Mouse (Mus musculus) T-helper 2 cell (primary cell): Measurements from ENCODE around the gene Hypk.
"Not testable (repeated sequence)": the region's sequence is repeated elsewhere in the genome, so short reads cannot be mapped to it uniquely, and the experiment has no call there.

Experiments used
- in situ Hi-C: fragments of 300-600 bp; cut with MboI, MseI; formaldehyde crosslinking; loops from one replicate; pipeline ENCODE4 v1.15.1; 2025; ENCODE audit warnings: high pct_unique_total_duplicates

Hypk gene

GRCm38 (mm10) chr2:121448136-121448535, 5.0 kb upstream of the Hypk start:
- in situ Hi-C loops, result no loop called here

- in situ Hi-C loops, result no loop called here
Observed at GRCm38 (mm10) chr2:121448739-121449535, 4.2 kb upstream of the Hypk start, which contains the start of gene Serf2. Gene Serf2, plus strand, starts transcription at chr2:121449195.

GRCm38 (mm10) chr2:121449545-121450011, 3.5 kb upstream of the Hypk start:
- in situ Hi-C loops, result no loop called here

GRCm38 (mm10) chr2:121450093-121450492, 3.0 kb upstream of the Hypk start:
- in situ Hi-C loops, result no loop called here

GRCm38 (mm10) chr2:121452361-121452760, 729 bp upstream of the Hypk start:
- in situ Hi-C loops, result no loop called here

- in situ Hi-C loops, result no loop called here
Observed at GRCm38 (mm10) chr2:121453917-121454316, 827 bp downstream of the Hypk start.

- in situ Hi-C loops, result no loop called here
Observed at GRCm38 (mm10) chr2:121455534-121455933, 2.4 kb downstream of the Hypk start.

GRCm38 (mm10) chr2:121456692-121457642, 3.9 kb downstream of the Hypk start, which contains the start of gene Serinc4:
Gene Serinc4, minus strand, starts transcription at chr2:121456781.
- in situ Hi-C loops, result no loop called here

GRCm38 (mm10) chr2:121460071-121460470, 7.0 kb downstream of the Hypk start:
- in situ Hi-C loops, result no loop called here

GRCm38 (mm10) chr2:121468982-121469381, 15.9 kb downstream of the Hypk start:
- in situ Hi-C loops, result not testable (repeated sequence)

GRCm38 (mm10) chr2:121472783-121473182, 19.7 kb downstream of the Hypk start:
- in situ Hi-C loops, result loop anchor here (5.0 kb wide), 1 partner anchor 35 kb away; the partner anchor contains the start of genes Mfap1a and Wdr76

GRCm38 (mm10) chr2:121473301-121474179, 20.4 kb downstream of the Hypk start, which contains the start of gene Mfap1b:
Gene Mfap1b, minus strand, starts transcription at chr2:121474067.
- in situ Hi-C loops, result loop anchor here (5.0 kb wide), 1 partner anchor 34 kb away; the partner anchor contains the start of genes Mfap1a and Wdr76

- in situ Hi-C loops, result loop anchor here (5.0 kb wide), 1 partner anchor 33 kb away; the partner anchor contains the start of genes Mfap1a and Wdr76
Observed at GRCm38 (mm10) chr2:121474180-121474535, 21.1 kb downstream of the Hypk start.

- in situ Hi-C loops, result not testable (repeated sequence)
Observed at GRCm38 (mm10) chr2:121475306-121475705, 22.2 kb downstream of the Hypk start.

- in situ Hi-C loops, result no loop called here
Observed at GRCm38 (mm10) chr2:121477491-121478266, 24.6 kb downstream of the Hypk start.

GRCm38 (mm10) chr2:121480498-121480897, 27.4 kb downstream of the Hypk start:
- in situ Hi-C loops, result no loop called here

- in situ Hi-C loops, result not testable (repeated sequence)
Observed at GRCm38 (mm10) chr2:121480916-121481315, 27.8 kb downstream of the Hypk start.

GRCm38 (mm10) chr2:121483576-121483975, 30.5 kb downstream of the Hypk start:
- in situ Hi-C loops, result no loop called here

GRCm38 (mm10) chr2:121484403-121484802, 31.3 kb downstream of the Hypk start:
- in situ Hi-C loops, result not testable (repeated sequence)

GRCm38 (mm10) chr2:121501550-121501949, 48.5 kb downstream of the Hypk start:
- in situ Hi-C loops, result not testable (repeated sequence)
